Mouse (Mus musculus): ENCODE measurements around the gene Psd4. TPM values are rescaled to one million over a fixed set of nuclear protein-coding genes. Genes with fewer than 3 reads are reported as not detected.

The Psd4 gene
- total and polyA plus RNA-seq, 3 experiments: 54.8 to 66.8 (median 55.0) TPM

GRCm38 (mm10) chr2:24385111-24385961 lies 18.0 kb downstream of the Psd4 start (continued):
- peak; percentile 63 for TF ChIP-seq NELFE (IDR thresholded peaks at IDR 0.05; ENCODE audit: low read depth, low read length)

GRCm38 (mm10) chr2:24386158-24386963 lies 19.0 kb downstream of the Psd4 start:
- H3K4me2 ChIP-seq (ENCODE audit: insufficient read depth, low read depth, poor library complexity, severe bottlenecking): peak overlapping the region; percentile 98
- peaks cover 27 to 71% of the 10 kb centered on the region in 2 experiments for H3K4me1 ChIP-seq (ENCODE audit: control insufficient read depth in 1 of 2, insufficient read depth in 2 of 2)
- H3K27ac ChIP-seq (ENCODE audit: insufficient read depth, low read depth): peak overlapping the region; percentile 76
- H3K4me3 ChIP-seq (replicated peaks in 1 of 3; ENCODE audit: low read depth in 2 of 3, low read length in 2 of 3, poor library complexity in 1 of 3): peak overlapping the region; percentile 71 to 98 (median 94)
- peaks cover 57% of the 10 kb centered on the region for H3K79me2 ChIP-seq (replicated peaks; ENCODE audit: control insufficient read depth, extremely low read depth, insufficient read depth, poor library complexity, severe bottlenecking)
- dilution Hi-C loops (cut with MboI; ENCODE audit: extremely low pct_ligation_motif_present, extremely low pct_unique_long_range_greater_than_20kb, low sequenced_read_pairs) (no loop called here), in situ Hi-C loops (cut with MboI; ENCODE audit: low pct_ligation_motif_present, low pct_unique_long_range_greater_than_20kb, low sequenced_read_pairs) (no loop called here)
- no peaks in the 10 kb centered on the region for H3K27me3 ChIP-seq (replicated peaks)
- H3K36me3 ChIP-seq (replicated peaks in 1 of 2; ENCODE audit: control insufficient read depth in 1 of 2, insufficient read depth in 1 of 2, low read length in 1 of 2): peaks cover 18 to 40% of the 10 kb centered on the region in 2 experiments
- H3K9me3 ChIP-seq (replicated peaks; ENCODE audit: low read length): no peaks in the 10 kb centered on the region
- peak overlapping the region; percentile 97 for H3K9ac ChIP-seq (ENCODE audit: insufficient read depth, low read depth)
- peak; percentile 90 for DNase-seq (ENCODE audit: extremely low read depth)
- TF ChIP-seq HCFC1 (IDR thresholded peaks at IDR 0.05; ENCODE audit: low read depth, low read length): peak; percentile 66
- 0 out of 2 replicates have a peak, but pooled peaks have one; percentile 31 for TF ChIP-seq UBTF (IDR thresholded peaks at IDR 0.05; ENCODE audit: low read depth, low read length)
- no peak for TF ChIP-seq ZNF384 (IDR thresholded peaks at IDR 0.05; ENCODE audit: low read depth, low read length)
- TF ChIP-seq MXI1 (IDR thresholded peaks at IDR 0.05; ENCODE audit: low read depth, low read length): peak; percentile 64
- TF ChIP-seq ZC3H11A (IDR thresholded peaks at IDR 0.05; ENCODE audit: low read depth, low read length): no peak
- TF ChIP-seq CHD2 (IDR thresholded peaks at IDR 0.05; ENCODE audit: low read length): no peak
- TF ChIP-seq NELFE (IDR thresholded peaks at IDR 0.05; ENCODE audit: low read depth, low read length): peak; percentile 68; the same call in 1 of the 2 replicates
- TF ChIP-seq MAZ (IDR thresholded peaks at IDR 0.05; ENCODE audit: low read depth, low read length): peak; percentile 72; the same call in 1 of the 2 replicates
- TF ChIP-seq E2F4 (IDR thresholded peaks at IDR 0.05; ENCODE audit: insufficient replicate concordance, low read depth, low read length): no peak
- TF ChIP-seq GABPA (IDR thresholded peaks at IDR 0.05; ENCODE audit: insufficient replicate concordance, low read depth, low read length): no peak
- no peak; the same call in 1 of the 2 replicates for TF ChIP-seq CHD1 (IDR thresholded peaks at IDR 0.05; ENCODE audit: low read depth, low read length)
- 0 out of 2 replicates have a peak, but pooled peaks have one; percentile 33 for TF ChIP-seq KAT2A (IDR thresholded peaks at IDR 0.05; ENCODE audit: insufficient replicate concordance, low read length)
- no peak for TF ChIP-seq POLR2AphosphoS2 (IDR thresholded peaks at IDR 0.05; ENCODE audit: low read depth, low read length)
- no peak for TF ChIP-seq ETS1 (conservative IDR thresholded peaks at IDR 0.05; ENCODE audit: low read depth, low read length)
- no peak for TF ChIP-seq SMC3 (IDR thresholded peaks at IDR 0.05; ENCODE audit: low read depth, low read length)
- no peak for TF ChIP-seq BHLHE40 (IDR thresholded peaks at IDR 0.05; ENCODE audit: low read depth, low read length)
- TF ChIP-seq MAFK (IDR thresholded peaks at IDR 0.05; ENCODE audit: insufficient replicate concordance, low read length): no peak
- no peak for TF ChIP-seq RAD21 (IDR thresholded peaks at IDR 0.05; ENCODE audit: low read depth, low read length)
- TF ChIP-seq TBP (conservative IDR thresholded peaks at IDR 0.05; ENCODE audit: low read depth, low read length): peak; percentile 64; the same call in 1 of the 2 replicates
- TF ChIP-seq ZMIZ1 (IDR thresholded peaks at IDR 0.05; ENCODE audit: low read depth, low read length): peak; percentile 3; the same call in 1 of the 2 replicates
- peak; percentile 88 for TF ChIP-seq ELF1 (IDR thresholded peaks at IDR 0.05; ENCODE audit: low read depth, low read length)
- TF ChIP-seq IRF4 (IDR thresholded peaks at IDR 0.05; ENCODE audit: low read depth, low read length): no peak; the same call in 1 of the 2 replicates
- TF ChIP-seq RCOR1 (conservative IDR thresholded peaks at IDR 0.05; ENCODE audit: low read depth, low read length): no peak
- no peak for TF ChIP-seq USF1 (IDR thresholded peaks at IDR 0.05; ENCODE audit: low read depth, low read length)
- no peak for TF ChIP-seq JUN (IDR thresholded peaks at IDR 0.05; ENCODE audit: insufficient read depth, low read depth, low read length)
- TF ChIP-seq PAX5 (IDR thresholded peaks at IDR 0.05; ENCODE audit: low read length): no peak
- TF ChIP-seq NRF1 (IDR thresholded peaks at IDR 0.05; ENCODE audit: low read depth, low read length): no peak
- peak; percentile 61; the same call in 1 of the 2 replicates for TF ChIP-seq TCF12 (IDR thresholded peaks at IDR 0.05; ENCODE audit: low read depth, low read length)
- no peak for TF ChIP-seq EP300 (IDR thresholded peaks at IDR 0.05; ENCODE audit: low read length)
- no peak for TF ChIP-seq MEF2A (IDR thresholded peaks at IDR 0.05; ENCODE audit: borderline replicate concordance, low read depth, low read length)
- peak; percentile 30; the same call in 1 of the 2 replicates for TF ChIP-seq SIN3A (IDR thresholded peaks at IDR 0.05; ENCODE audit: low read length)
- peak; percentile 73 for TF ChIP-seq POLR2A (IDR thresholded peaks at IDR 0.05; ENCODE audit: low read depth, low read length)
- TF ChIP-seq MYC (IDR thresholded peaks at IDR 0.05; ENCODE audit: low read depth, low read length): no peak; the same call in 1 of the 2 replicates

Data from CH12.LX (cell line).